Mouse (Mus musculus) embryo, embryonic 10 days (tissue): ENCODE data around the gene Gtsf1.
A peak's percentile ranks its signal among the peaks of the same experiment; 100 is the strongest.

Experiments used
- DNase-seq: peaks from one replicate; pipeline ENCODE4 v3.0.0-alpha.2; 2015; ENCODE audit warnings: low spot score

Gtsf1 gene

GRCm38 (mm10) chr15:103357817-103358216 is 72.5 kb downstream of the Gtsf1 start:
- DNase-seq: no peak

DNA sequence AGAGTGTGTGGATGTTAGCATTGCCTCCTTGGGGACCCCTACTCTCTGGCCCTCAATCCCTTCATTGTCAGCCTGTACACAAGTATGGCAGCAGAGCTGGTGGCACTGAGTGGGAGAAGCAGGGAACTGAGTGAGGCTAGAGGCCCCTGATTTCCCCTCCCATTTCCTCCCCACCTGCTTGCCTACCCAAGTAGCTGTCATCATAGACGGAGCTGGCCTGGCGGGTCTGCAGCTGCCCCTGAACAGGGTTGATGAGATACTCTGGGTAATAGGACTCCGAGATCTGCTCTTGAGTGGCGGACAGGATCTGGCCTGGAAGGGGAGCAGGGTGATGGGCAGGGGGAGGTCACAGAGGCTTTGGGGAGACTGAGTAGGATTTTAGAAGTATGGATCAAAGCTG is 74.1 kb downstream of the Gtsf1 start:
- no peak for DNase-seq

GRCm38 (mm10) chr15:103355420-103355819 is 74.8 kb downstream of the Gtsf1 start:
- no peak for DNase-seq

- DNase-seq: no peak
Observed at GRCm38 (mm10) chr15:103354690-103355089, 75.6 kb downstream of the Gtsf1 start.

GRCm38 (mm10) chr15:103353511-103354256 is 76.6 kb downstream of the Gtsf1 start:
- no peak for DNase-seq

DNA sequence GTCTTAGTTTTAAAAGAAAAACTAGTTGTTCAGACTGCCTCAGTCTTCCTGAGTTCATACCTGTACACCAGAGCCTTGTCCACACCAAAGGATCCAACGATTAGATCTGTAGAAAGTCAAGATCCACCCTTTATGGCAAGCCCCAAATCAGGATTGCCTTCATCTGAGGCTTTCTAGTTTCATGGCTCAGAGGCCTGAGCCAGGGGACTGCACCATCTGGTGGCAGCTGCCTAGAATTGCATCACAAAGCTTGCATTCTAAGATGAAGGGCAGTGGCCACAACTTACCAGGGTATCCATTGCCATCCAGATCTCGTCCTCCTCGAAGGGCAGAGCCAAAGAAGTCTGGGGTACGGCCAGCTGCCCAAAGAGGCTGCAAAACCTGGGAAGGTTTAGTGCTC is 77.4 kb downstream of the Gtsf1 start:
- peak; percentile 82 for DNase-seq
